Mouse (Mus musculus) frontal cortex, adult 2 months (tissue): ENCODE measurements at regions not wholly inside any gene's neighbourhood (a gene's known extent, or its start where the extent isn't known, plus 50 kb on each side); places are given as distances from the start of the nearest gene placed in this dataset.
"Not testable (repeated sequence)": the region's sequence is repeated elsewhere in the genome, so short reads cannot be mapped to it uniquely, and the experiment has no call there.

ENCODE experiments used
- DNase-seq, 2 experiments: peaks; one replicate each; pipeline ENCODE4 v3.0.0; 2022; ENCODE audit warnings: low spot score in 1 of 2; ENCODE audit errors: extremely low spot score in 1 of 2

DNA sequence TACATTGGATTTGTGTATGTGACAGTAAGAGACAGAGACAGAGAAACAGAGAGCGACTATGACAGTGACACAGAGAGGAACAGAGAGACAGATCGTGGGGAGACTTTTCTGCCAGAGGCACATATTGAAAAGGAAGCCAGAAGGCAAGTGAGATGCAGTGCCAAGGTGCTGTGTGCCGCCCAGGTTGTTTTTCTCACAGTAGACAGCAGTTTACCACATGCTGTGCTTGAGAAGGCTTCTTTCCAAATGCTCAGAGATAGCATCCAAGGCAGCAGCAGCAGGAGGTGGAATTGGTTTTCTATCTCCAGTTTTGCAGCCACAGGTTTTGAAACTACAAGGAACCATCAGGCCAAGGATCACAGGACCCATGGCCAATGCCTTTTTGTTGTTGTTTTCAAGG lies 466.5 kb downstream of the Lrfn5 start:
- peak in 1 of 2 experiments; percentile 14 for DNase-seq

DNA sequence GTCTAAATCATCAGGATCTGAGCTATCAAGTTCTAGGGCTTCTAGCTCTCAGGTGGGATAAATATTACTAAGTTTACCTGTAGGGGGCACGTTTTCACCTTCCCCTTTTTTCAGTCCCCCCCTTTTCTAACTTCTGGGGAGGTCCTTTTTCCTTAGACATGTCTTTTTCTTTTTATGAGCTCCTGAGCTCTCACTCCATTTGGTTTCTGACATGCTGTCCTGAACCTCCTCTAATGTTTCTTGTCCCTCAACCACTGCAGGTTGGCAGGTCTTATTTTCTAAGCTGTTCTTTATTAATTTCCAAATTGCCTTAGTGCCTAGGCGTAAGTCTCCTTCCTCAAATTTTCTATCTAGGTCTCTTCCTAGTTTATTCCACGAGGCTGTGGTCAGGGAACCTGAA lies 470.9 kb downstream of the Lrfn5 start:
- DNase-seq: not testable (repeated sequence)

GRCm38 (mm10) chr12:61994294-61994693 lies 471.3 kb downstream of the Lrfn5 start:
- no peak for DNase-seq

- no peak for DNase-seq
Observed at GRCm38 (mm10) chr12:62013351-62013750, 490.4 kb downstream of the Lrfn5 start.

- not testable (repeated sequence) for DNase-seq
Observed at GRCm38 (mm10) chr12:62017676-62018075, 494.7 kb downstream of the Lrfn5 start.
